Mouse (Mus musculus): Measurements from ENCODE around the gene Cdk17. TPM values are rescaled to one million over a fixed set of nuclear protein-coding genes. Genes with fewer than 3 reads are reported as not detected.

Cdk17 gene
- 10 to 100 TPM; 14.3 to 16.8 TPM for total RNA-seq (2021)

DNA sequence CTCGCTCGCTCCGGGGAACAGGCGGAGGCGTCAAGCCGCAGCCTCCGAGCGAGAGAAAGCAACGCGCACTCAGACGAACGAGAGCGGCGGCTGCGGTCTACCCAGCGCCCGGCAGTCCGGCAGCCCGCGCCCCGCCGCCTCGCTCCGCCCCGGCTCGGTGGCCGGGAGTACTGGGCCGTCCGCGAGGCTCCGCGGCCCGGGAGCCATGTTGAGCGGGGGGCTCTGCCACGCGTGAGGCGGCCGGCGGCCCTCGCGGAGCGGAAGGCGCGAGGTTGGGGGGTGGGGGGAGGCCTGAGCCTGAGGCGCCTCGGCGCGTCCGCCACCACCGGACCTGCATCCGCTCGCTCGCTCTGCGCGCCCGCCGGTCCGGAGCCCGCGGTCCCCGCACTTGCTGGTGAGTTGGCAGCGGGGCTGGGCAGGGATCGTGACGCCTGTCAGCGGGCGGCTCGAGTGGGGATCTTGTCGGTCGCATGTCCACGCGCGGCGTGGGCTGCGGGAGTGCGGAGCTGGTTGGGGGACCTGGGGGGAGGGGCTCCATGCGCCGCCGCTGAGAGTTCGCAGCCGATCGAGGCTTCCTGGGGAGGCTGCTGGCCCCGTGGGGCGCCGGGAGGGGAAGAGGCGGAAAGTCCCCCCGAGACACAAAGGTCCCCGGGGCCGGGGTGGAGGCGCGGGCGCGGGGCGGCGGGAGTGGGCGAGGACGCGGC is at the start of gene Cdk17:
Gene Cdk17, plus strand, starts transcription at position 69 of the 704 bp plus-strand sequence.
- DNase-seq, result peak; percentile 70 to 85
- intact Hi-C loops (cut with DNase I), result loop anchor here (2.0 to 5.0 kb wide), 5 partner anchors 66 to 310 kb away; no protein-coding TSS in a partner anchor

DNA sequence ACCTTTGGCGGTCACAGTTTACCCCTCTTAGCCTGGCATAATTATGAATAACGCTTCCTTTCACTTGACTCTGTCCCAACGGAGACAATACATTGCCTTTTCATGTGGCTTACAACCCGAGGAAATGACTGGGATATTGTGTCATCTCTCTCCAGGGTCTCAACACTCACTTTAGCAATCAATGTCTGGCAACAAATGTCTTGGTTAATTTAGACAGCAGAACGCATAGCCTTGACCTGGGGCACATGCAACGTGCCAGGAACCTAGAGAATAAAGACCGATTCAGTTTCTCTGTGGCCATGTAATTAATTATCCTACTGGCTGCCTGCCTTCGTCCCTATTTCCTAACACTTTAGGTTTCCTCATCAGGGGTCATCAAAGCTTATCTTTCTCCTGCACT is 49.3 kb upstream of the Cdk17 start:
- intact Hi-C loops (cut with DNase I), result no loop called here
- DNase-seq, result no peak

- DNase-seq, result no peak
- intact Hi-C loops (cut with DNase I), result no loop called here
Observed at GRCm38 (mm10) chr10:93112021-93112420, 48.7 kb upstream of the Cdk17 start.

- intact Hi-C loops (cut with DNase I), result no loop called here
Observed at GRCm38 (mm10) chr10:93113968-93114367, 46.7 kb upstream of the Cdk17 start.

GRCm38 (mm10) chr10:93114782-93115181 is 45.9 kb upstream of the Cdk17 start:
- intact Hi-C loops (cut with DNase I), result no loop called here
- no peak for DNase-seq

More at GRCm38 (mm10) chr10:93113968-93114367, 46.7 kb upstream of the Cdk17 start:
- DNase-seq, result no peak

DNA sequence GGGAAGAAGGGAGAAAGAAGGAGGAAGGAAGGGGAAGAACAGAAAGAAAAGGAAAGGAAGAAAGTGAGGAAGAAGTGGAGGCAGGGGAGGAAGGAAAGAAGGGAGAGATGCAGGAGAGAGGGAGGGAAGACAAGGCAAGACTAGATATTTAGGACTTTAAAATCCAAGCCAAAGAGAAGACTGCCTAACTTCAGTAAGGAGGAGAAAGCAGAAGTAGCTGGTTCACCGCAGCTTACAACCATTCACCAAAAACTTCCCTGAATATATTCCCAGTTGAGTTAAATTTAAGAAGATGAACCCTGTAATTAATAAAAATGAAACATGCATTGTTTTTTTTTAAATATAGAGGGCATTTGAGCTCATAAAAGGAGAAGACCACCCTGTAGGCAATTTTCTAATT is 44.9 kb upstream of the Cdk17 start:
- DNase-seq, result no peak
- intact Hi-C loops (cut with DNase I), result no loop called here

DNA sequence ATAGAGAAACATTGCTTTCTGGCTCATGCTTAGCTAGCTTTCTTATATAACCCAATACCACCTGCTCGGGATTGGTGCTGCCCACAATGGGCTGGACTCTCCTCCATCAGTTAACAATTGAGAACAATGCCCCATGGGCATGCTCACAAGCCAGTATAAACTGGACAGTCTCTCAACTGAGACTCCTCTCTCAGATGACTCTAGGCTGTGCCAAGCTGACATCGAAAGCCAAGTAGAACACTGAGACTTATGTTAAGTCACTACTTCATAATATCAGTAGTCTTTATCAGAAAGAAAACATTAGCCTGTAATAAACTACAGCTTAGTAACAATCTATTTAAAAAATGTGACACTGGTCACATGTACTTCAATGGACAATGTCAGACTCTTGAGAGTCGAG is 44.0 kb upstream of the Cdk17 start:
- intact Hi-C loops (cut with DNase I), result no loop called here
- no peak for DNase-seq

DNA sequence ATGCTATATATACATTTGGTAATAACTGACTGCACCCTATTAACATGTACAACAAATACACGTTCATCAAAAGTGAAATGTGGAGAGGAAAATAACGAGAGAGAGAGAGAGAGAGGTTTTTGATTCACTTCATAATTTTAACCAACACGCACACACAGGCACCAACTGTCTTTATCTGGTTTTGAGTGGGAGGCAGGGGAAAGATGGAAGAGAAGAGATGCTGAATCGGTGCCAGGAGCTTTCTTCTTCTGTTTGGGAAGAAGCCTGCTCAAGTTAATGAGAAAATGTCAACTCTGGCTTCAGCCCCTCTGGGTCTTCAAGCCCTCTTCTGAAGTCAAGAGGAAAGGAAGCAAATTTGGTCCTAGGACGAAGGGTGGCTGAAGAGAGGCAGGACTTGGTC is 40.9 kb upstream of the Cdk17 start:
- intact Hi-C loops (cut with DNase I), result no loop called here

DNA sequence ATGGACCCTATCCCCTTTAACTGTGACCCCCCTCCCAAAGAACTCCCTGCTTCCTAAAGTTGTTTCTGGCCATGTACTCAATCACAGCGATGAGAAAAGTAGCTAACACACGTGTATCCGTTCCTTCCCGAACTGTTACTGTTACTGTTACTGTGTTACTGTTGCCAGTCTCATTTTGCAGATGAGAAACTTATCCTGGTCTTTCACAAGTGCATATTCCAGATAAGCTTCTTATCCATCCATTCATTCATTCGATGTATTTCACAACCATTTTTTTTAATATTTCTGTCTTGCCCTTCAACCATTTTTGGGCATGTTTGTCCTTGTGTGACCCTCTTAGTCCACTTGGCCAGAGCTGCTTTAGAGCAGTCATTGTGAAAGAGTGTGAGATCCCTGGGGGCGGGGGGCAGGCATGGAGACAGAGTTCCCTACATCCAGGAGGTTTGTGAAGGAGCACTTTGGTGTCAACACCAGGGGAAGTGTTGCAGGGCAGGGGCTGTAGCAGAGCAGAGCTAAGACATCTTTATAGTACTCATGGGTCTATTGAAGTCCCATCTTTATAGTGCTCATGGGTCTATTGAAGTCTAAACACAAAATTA is 39.3 kb upstream of the Cdk17 start:
- no peak for DNase-seq
- intact Hi-C loops (cut with DNase I), result no loop called here

More for the DNA sequence above, 40.9 kb upstream of the Cdk17 start:
- DNase-seq, result no peak

GRCm38 (mm10) chr10:93122399-93123184 is 38.1 kb upstream of the Cdk17 start:
- intact Hi-C loops (cut with DNase I), result no loop called here

DNA sequence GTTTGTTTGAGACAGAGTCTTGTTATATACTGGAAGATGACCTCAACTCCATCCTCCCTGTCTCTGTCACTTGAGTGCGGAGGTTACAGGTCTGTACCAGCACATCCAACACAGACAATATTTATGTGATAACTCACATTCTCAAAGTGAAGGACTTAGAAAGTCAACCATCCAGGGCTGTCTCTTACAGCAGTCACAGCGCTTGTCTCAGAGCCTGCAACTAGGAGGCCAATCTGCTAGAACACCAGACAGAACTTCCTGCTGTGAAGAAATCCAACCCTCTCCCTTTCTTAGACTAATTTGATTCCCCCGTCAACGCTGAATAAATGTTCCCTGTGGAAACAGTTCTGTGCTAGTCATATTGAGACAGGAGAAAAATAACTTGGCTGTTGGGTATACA is 37.4 kb upstream of the Cdk17 start:
- DNase-seq, result no peak
- intact Hi-C loops (cut with DNase I), result no loop called here

More at GRCm38 (mm10) chr10:93122399-93123184, 38.1 kb upstream of the Cdk17 start:
- no peak for DNase-seq

GRCm38 (mm10) chr10:93123957-93124613 is 36.6 kb upstream of the Cdk17 start:
- intact Hi-C loops (cut with DNase I), result loop anchor here (2.0 kb wide), 1 partner anchor 25 kb away; no protein-coding TSS in a partner anchor
- peak; percentile 61 to 65 for DNase-seq

GRCm38 (mm10) chr10:93126025-93126424 is 34.6 kb upstream of the Cdk17 start:
- no peak for DNase-seq
- intact Hi-C loops (cut with DNase I), result no loop called here

- intact Hi-C loops (cut with DNase I), result no loop called here
- DNase-seq, result no peak
Observed at GRCm38 (mm10) chr10:93128566-93128965, 32.1 kb upstream of the Cdk17 start.

- intact Hi-C loops (cut with DNase I), result no loop called here
- DNase-seq, result no peak
Observed at GRCm38 (mm10) chr10:93129345-93129744, 31.3 kb upstream of the Cdk17 start.

DNA sequence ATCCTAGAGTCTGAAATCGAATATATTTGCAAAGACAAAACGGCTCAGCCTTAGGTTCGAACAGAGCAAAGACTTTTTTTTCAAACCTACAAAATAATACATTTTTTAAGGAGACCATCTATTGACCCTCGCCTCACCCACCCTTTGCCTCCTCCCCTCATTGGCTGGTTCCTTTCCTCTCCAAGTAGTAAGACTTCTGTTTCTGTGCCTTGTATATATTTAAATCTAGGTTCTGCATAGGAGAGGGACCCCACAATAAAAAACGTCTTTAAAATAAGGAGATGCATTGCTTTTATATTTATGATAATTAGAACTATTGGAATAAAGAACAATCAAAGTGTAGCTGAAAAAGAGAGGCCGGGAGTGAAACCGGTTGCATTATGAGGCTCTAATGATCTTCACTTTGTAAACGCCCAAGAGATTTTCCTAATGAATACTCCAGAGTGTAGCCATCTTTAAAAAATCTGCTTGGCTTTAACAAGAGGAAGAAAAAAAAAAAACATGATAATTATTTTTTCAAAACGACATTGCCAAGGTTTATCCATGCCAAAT is 30.7 kb upstream of the Cdk17 start:
- intact Hi-C loops (cut with DNase I), result no loop called here

DNA sequence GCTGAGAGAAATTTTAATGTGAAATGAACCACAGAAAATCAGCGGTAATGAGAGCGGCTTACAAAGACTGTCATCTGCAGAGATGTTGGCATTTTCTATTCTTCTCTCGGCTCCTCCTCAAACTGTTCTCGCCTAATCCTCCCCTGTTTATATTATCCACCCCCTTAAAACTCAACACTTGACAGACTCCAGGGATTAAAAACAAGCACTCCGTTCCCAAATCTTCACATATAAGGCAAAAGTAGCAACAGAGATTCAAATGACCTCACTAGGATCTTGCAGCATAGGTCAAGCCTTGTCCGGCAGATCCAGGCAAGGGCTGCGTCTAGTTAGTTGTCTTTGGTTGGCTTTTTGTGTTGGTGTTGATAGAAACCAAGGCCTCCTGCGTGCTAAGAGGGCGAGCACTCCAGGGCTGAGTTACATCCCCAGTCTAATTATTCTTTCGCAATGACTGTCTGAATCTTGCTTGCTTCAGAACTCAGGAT is 30.2 kb upstream of the Cdk17 start:
- intact Hi-C loops (cut with DNase I), result no loop called here
- peak in 1 of 2 experiments; percentile 18 for DNase-seq

More for the DNA sequence above, 30.7 kb upstream of the Cdk17 start:
- no peak for DNase-seq

DNA sequence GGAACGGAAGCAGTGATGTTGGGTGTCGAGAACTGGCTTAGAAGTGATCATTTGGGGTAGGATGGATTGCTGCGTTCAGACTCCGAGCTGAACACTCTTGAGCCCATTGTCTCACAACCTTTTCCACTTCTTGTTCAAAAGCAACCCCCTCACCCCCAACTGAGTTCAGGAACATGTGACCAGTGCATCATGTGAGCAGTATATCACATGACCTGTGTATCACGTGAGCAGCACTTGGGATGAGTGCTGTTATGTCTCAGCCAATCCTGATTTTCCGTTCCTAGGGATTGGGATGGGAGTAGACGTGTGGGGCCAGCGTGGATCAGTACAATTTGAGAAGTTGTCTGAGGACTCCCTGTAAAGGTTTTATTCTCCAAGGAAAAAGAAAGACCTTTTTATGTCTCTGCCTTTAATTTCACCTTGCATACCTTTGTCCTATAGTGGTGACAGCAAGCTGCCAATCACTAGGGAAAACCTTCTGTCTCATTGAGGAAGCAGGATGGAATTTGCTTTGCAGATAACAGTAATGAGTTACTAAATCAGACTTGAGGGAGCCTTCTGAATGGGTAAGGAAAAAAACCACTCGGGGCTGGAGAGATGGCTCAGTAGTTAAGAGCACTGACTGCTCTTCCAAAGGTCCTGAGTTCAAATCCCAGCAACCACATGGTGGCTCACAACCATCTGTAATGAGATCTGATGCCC is 28.7 kb upstream of the Cdk17 start:
- intact Hi-C loops (cut with DNase I), result no loop called here
- no peak for DNase-seq

GRCm38 (mm10) chr10:93138730-93139129 is 21.9 kb upstream of the Cdk17 start:
- DNase-seq, result no peak
- intact Hi-C loops (cut with DNase I), result no loop called here

- DNase-seq, result no peak
- intact Hi-C loops (cut with DNase I), result no loop called here
Observed at GRCm38 (mm10) chr10:93140778-93141177, 19.9 kb upstream of the Cdk17 start.

All from heart, postnatal 36 days (tissue).